Mouse (Mus musculus) heart, postnatal 0 days (tissue): Measurements from ENCODE around the gene Tmem35b. TPM values are rescaled to one million over a fixed set of nuclear protein-coding genes. Genes with fewer than 3 reads are reported as not detected.

ENCODE experiments used
- ATAC-seq: fragments of 200-750 bp; cut with Nextera tagmentation; 2 replicates; pipeline ENCODE4 v1.8.0; 2017; ENCODE audit warnings: low read depth, moderate number of reproducible peaks, moderate library complexity; ENCODE audit not compliant: insufficient read depth
- DNase-seq: peaks from one replicate; pipeline ENCODE4 v3.0.0-alpha.2; 2016; ENCODE audit warnings: low spot score
- H3K27ac ChIP-seq: fragments of 300-500 bp; sonication (generic); 2 replicates; pipeline ENCODE4 v1.5.1; 2014; ENCODE audit warnings: low read depth, mild to moderate bottlenecking
- H3K27me3 ChIP-seq: fragments of 300-500 bp; sonication (generic); 2 replicates; pipeline ENCODE4 v1.6.1; 2014; ENCODE audit warnings: low read length, mixed read lengths; ENCODE audit not compliant: control insufficient read depth, insufficient read depth
- H3K36me3 ChIP-seq: fragments of 300-500 bp; sonication (generic); replicated peaks from 2 replicates; pipeline ENCODE4 v1.6.1; 2014; ENCODE audit warnings: low read length, mixed read lengths; ENCODE audit not compliant: control insufficient read depth, insufficient read depth
- H3K4me1 ChIP-seq: fragments of 300-500 bp; sonication (generic); 2 replicates; pipeline ENCODE4 v1.6.1; 2014; ENCODE audit warnings: antibody characterized with exemption; ENCODE audit not compliant: control insufficient read depth, insufficient read depth
- H3K4me2 ChIP-seq: fragments of 300-500 bp; sonication (generic); 2 replicates; pipeline ENCODE4 v1.6.1; 2014; ENCODE audit warnings: low read depth, mild to moderate bottlenecking, low read length, moderate library complexity
- H3K4me3 ChIP-seq: fragments of 300-500 bp; sonication (generic); 2 replicates; pipeline ENCODE4 v1.5.1; 2014; ENCODE audit warnings: low read depth, low read length
- H3K9ac ChIP-seq: fragments of 300-500 bp; sonication (generic); replicated peaks from 2 replicates; pipeline ENCODE4 v1.6.1; 2014; ENCODE audit warnings: low read depth, low read length, mixed read lengths
- H3K9me3 ChIP-seq: fragments of 300-500 bp; sonication (generic); replicated peaks from 2 replicates; pipeline ENCODE4 v1.6.1; 2016; ENCODE audit warnings: low read length; ENCODE audit not compliant: control insufficient read depth
- CTCF ChIP-seq: IDR thresholded peaks from 2 replicates; pipeline ENCODE4 v1.5.1; 2016; ENCODE audit warnings: antibody characterized with exemption, control low read depth, low read depth
- EP300 ChIP-seq: IDR thresholded peaks from 2 replicates; pipeline ENCODE4 v1.6.1; 2016; ENCODE audit warnings: antibody characterized with exemption, low read depth
- WGBS: fragments of 180-500 bp; shearing (Covaris S2); extraction: QIAGEN DNeasy Blood & Tissue Kit; methylation state at CpG from one replicate; pipeline ENCODE4 v1.1.7; 2014; 5-methylcytosine and 5-hydroxymethylcytosine counted together
- polyA plus RNA-seq: library from polyadenylated mRNA; unstranded; fragments of >200 nt; fragmentation: Nextera tagmentation; extraction: Ambion mirVana; gene quantifications from 2 replicates; pipeline ENCODE4 v1.2.1, GENCODE M21; 2015
- total RNA-seq: library from RNA; depleted of rRNA; stranded (reverse); fragments of >200 nt; gene quantifications from 2 replicates; pipeline ENCODE4 v1.2.3, GENCODE M21; 2014; ENCODE audit warnings: low replicate concordance

Gene Tmem35b
- total and polyA plus RNA-seq, 2 experiments from 2014 or later, result 8.2 to 9.1 TPM

DNA sequence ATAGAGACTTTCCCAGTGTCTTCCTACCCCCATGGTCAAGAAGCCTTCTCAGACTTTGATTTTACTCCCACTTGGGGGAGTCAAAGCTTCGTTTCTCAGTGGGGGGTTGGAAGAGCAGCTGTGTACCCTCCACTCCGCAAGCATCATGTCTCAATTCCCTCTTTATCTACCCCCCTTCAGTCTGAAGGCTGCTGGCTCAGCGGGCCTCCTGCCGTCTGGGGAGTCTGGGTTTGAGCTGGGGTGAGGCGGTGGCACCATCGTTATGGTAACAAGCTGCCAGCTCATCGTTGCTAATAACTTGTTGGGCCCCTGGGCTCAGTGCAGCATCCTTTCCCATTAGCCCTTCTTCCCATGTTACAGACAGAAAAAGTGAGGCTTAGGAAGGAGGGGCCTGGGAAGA is 48.6 kb downstream of the Tmem35b start:
- no peak for DNase-seq
- Histone ChIP-seq H3K4me2 (no peak overlapping the region), H3K36me3 (no peaks in the 10 kb centered on the region), H3K27ac (no peak overlapping the region), H3K9ac (no peak overlapping the region), H3K27me3 (peaks cover 68% of the 10 kb centered on the region), H3K9me3 (no peaks in the 10 kb centered on the region), H3K4me1 (no peaks in the 10 kb centered on the region), H3K4me3 (no peak overlapping the region)
- no peak for ATAC-seq
- TF ChIP-seq EP300 (no peak), CTCF (no peak)
- WGBS, result 22% methylated on average over 7 of the region's 7 CpGs

DNA sequence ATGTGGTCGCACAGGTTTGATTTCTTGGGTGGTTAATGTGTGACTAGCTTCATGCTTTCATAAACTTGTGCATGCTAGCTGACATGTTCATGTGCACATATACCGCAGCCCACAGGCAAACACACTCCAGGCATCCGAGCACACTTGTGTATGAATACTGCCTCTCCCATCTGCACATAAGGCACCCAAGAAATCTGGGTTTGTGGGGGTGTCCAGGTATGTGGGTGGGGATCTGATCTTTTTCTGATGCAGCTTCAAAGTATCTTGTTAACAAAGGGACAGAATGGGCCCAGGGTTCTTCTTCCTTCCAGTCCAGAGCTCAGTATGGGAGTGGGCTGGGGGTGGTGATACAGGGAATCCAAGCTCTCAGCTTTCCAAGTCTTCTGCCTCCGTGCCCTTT is 49.1 kb downstream of the Tmem35b start:
- Histone ChIP-seq H3K4me1 (no peaks in the 10 kb centered on the region), H3K36me3 (no peaks in the 10 kb centered on the region), H3K27me3 (peaks cover 63% of the 10 kb centered on the region), H3K27ac (no peak overlapping the region), H3K9ac (no peak overlapping the region), H3K4me3 (no peak overlapping the region), H3K4me2 (no peak overlapping the region), H3K9me3 (no peaks in the 10 kb centered on the region)
- ATAC-seq (no peak), DNase-seq (no peak)
- 57% methylated on average over 4 of the region's 4 CpGs for WGBS
- TF ChIP-seq EP300 (no peak), CTCF (no peak)

DNA sequence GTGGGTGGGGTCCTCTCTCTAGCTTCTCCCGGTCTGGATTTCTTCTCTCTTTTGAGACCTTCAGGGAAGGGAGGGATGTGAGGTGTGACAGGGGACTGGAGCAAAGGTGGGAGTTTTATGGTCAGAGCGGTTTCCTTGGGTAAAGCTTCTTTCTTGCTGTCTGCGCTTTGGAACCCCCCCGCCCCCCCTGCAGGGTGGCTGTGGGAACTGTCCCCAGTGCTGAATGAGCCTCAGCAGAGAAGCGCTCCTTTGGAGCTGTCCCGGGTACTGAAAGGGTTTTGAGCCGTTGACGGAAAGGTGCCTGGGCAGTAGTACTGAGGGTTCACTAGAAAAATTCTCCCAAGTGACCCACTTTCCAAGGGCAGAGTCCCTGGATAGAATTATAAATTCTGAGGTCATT is 50.0 kb downstream of the Tmem35b start:
- H3K9ac ChIP-seq, result no peak overlapping the region
- peaks cover 62% of the 10 kb centered on the region for H3K27me3 ChIP-seq
- TF ChIP-seq CTCF, result 0 out of 2 replicates have a peak, but pooled peaks have one; percentile 13
- no peak for TF ChIP-seq EP300
- H3K4me3 ChIP-seq, result no peak overlapping the region
- peak; percentile 42 for ATAC-seq
- WGBS, result 2% methylated on average over 8 of the region's 8 CpGs
- H3K9me3 ChIP-seq, result no peaks in the 10 kb centered on the region
- H3K36me3 ChIP-seq, result no peaks in the 10 kb centered on the region
- H3K4me1 ChIP-seq, result no peaks in the 10 kb centered on the region
- no peak overlapping the region for H3K27ac ChIP-seq
- H3K4me2 ChIP-seq, result no peak overlapping the region
- DNase-seq, result peak; percentile 52

DNA sequence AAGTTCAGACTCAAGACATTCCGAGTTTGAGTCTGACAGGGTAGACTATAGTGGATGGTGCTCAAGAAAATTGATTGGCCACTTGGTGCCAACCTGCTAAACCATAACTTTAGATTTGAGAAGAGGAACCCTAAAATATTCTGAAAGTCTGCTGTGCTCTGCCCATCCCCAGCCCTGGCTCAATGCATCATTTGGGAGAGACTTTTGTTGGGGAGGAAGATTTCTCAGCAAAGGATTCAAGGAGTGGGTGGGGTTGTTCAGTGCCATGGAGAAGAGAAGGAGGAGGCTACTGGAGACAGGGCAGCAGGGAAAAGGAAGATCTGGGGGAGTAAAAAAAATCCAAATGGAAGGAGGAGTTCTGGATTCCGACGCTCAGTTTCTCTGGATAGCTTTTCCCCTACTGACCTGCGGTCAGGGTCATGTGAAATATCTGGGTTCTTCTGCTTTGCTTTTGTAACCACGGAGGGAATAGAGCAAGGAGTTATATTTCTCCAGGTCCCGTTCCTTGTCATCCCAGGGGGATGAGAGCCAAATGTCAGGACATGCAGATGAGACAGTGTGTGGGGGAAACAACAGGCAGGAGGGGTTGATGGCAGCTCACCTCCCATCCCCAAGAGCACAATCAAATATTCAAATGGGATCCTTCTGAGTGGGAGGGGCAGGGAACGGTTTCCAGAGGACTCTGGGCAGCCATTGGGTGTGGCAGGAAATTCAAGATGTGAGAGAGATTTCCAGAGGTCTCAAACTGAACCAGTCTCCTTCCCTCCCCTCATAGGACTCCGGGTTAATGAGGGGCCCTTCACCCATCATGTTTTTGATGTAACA is 50.8 kb downstream of the Tmem35b start:
- Histone ChIP-seq H3K4me1 (no peaks in the 10 kb centered on the region), H3K4me3 (no peak overlapping the region), H3K4me2 (no peak overlapping the region), H3K9me3 (no peaks in the 10 kb centered on the region), H3K27ac (no peak overlapping the region), H3K36me3 (no peaks in the 10 kb centered on the region), H3K27me3 (peaks cover 58% of the 10 kb centered on the region), H3K9ac (no peak overlapping the region)
- 58% methylated on average over 8 of the region's 8 CpGs for WGBS
- no peak for ATAC-seq
- no peak for TF ChIP-seq EP300
- no peak for TF ChIP-seq CTCF
- no peak for DNase-seq

DNA sequence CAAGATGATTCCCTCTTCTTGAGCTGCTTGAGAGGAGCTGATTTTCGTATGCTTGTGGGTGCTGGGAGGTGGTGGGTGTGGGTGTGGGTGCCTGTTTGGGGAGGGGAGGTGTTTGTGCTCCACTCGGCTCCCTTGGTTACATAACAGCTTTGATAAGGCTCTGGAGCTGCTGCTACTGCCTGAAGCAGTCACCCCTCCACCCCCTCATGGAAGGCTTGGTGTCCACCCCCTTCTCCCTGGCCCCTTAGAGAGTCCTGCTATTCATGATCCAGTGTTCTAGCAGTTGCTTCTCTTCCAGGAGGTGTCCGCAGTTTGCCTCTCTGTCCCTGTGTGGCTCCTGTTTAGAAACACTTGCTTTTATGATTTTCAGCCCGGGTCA is 51.4 kb downstream of the Tmem35b start:
- no peak overlapping the region for H3K4me3 ChIP-seq
- no peak overlapping the region for H3K9ac ChIP-seq
- no peaks in the 10 kb centered on the region for H3K4me1 ChIP-seq
- TF ChIP-seq CTCF (no peak), EP300 (no peak)
- H3K36me3 ChIP-seq, result no peaks in the 10 kb centered on the region
- H3K27ac ChIP-seq, result no peak overlapping the region
- no peak overlapping the region for H3K4me2 ChIP-seq
- no peak for DNase-seq
- 40% methylated on average over 4 of the region's 4 CpGs for WGBS
- ATAC-seq, result no peak
- no peaks in the 10 kb centered on the region for H3K9me3 ChIP-seq
- peaks cover 56% of the 10 kb centered on the region for H3K27me3 ChIP-seq

DNA sequence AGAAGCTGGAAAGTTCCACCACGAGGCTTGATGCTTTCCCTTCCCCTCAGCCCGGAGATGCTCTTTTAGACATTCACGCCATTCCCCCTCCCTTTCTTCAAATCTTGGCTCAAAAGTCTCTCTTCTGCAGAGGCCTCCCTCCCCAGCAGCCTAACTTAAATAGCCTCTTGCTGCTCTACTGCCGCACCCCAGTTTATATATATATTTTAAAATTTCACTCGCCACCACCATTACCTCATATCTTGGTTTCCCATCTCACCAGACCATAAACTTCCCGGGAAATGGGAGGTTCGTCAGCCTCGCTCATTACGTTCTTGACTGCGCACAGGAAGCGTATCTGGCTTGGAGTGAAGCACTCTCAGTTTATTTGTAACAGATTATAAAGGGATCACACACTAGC is 54.5 kb downstream of the Tmem35b start:
- no peak for DNase-seq
- no peak overlapping the region for H3K4me3 ChIP-seq
- no peak overlapping the region for H3K9ac ChIP-seq
- H3K9me3 ChIP-seq, result no peaks in the 10 kb centered on the region
- WGBS, result 66% methylated on average over 11 of the region's 11 CpGs
- no peak overlapping the region for H3K27ac ChIP-seq
- no peak for TF ChIP-seq CTCF
- TF ChIP-seq EP300, result no peak
- no peaks in the 10 kb centered on the region for H3K4me1 ChIP-seq
- peaks cover 28% of the 10 kb centered on the region for H3K27me3 ChIP-seq
- H3K4me2 ChIP-seq, result no peak overlapping the region
- no peaks in the 10 kb centered on the region for H3K36me3 ChIP-seq
- ATAC-seq, result no peak
